Mouse (Mus musculus) heart, adult 2 months (tissue): ENCODE results near the gene Eif2s1. TPM values are rescaled to one million over a fixed set of nuclear protein-coding genes. Genes with fewer than 3 reads are reported as not detected.
"Not testable (repeated sequence)": the region's sequence is repeated elsewhere in the genome, so short reads cannot be mapped to it uniquely, and the experiment has no call there.

Source experiments
- DNase-seq, 2 experiments: peaks; one replicate each; pipeline ENCODE4 v3.0.0; 2021
- H3K27ac ChIP-seq: fragments of 200-600 bp; 2 replicates; pipeline ENCODE4 v1.8.1; 2022
- H3K27me3 ChIP-seq: fragments of 200-500 bp; 2 replicates; pipeline ENCODE4 v1.6.1; 2012; ENCODE audit warnings: mild to moderate bottlenecking, low read length, inconsistent platforms, mixed read lengths; ENCODE audit not compliant: control insufficient read depth, insufficient read depth
- H3K36me3 ChIP-seq: fragments of 200-500 bp; 2 replicates; pipeline ENCODE4 v1.6.1; 2012; ENCODE audit warnings: low read length, inconsistent platforms; ENCODE audit not compliant: control insufficient read depth, insufficient read depth
- H3K4me1 ChIP-seq: fragments of 200-500 bp; 2 replicates; pipeline ENCODE4 v1.6.1; 2011; ENCODE audit warnings: low read length; ENCODE audit not compliant: control insufficient read depth, insufficient read depth
- H3K4me3 ChIP-seq: fragments of 200-600 bp; 2 replicates; pipeline ENCODE4 v1.8.1; 2022
- H3K79me2 ChIP-seq: fragments of 200-500 bp; replicated peaks from 2 replicates; pipeline ENCODE4 v1.6.1; 2012; ENCODE audit warnings: mild to moderate bottlenecking, inconsistent platforms, low read length, moderate library complexity, mixed read lengths; ENCODE audit not compliant: control insufficient read depth, insufficient read depth
- H3K9ac ChIP-seq: fragments of 200-500 bp; 2 replicates; pipeline ENCODE4 v1.6.1; 2012; ENCODE audit warnings: low read depth, mild to moderate bottlenecking, control low read depth, inconsistent platforms, low read length, mixed read lengths
- CTCF ChIP-seq: fragments of 200-600 bp; IDR thresholded peaks from 2 replicates; pipeline ENCODE4 v1.8.1; 2022; ENCODE audit warnings: antibody characterized with exemption, mild to moderate bottlenecking, moderate library complexity
- EP300 ChIP-seq: fragments of 200-500 bp; IDR thresholded peaks from 2 replicates; pipeline ENCODE4 v1.6.1; 2011; ENCODE audit warnings: low read depth, low read length, control low read depth; ENCODE audit not compliant: insufficient read depth
- POLR2A ChIP-seq: fragments of 200-500 bp; IDR thresholded peaks from 2 replicates; pipeline ENCODE4 v1.6.1; 2011; ENCODE audit warnings: mild to moderate bottlenecking, low read depth, low read length, control low read depth; ENCODE audit not compliant: insufficient read depth
- WGBS: fragments of 180-500 bp; shearing (Covaris S2); methylation state at CpG from one replicate; pipeline ENCODE4 v1.1.7; 2018; 5-methylcytosine and 5-hydroxymethylcytosine counted together
- intact Hi-C: fragments of 180-260 bp; cut with DNase I; formaldehyde crosslinking; loops from one replicate; pipeline ENCODE4 v1.15.1; 2025
- polyA plus RNA-seq: library from polyadenylated mRNA; depleted of rRNA; stranded (reverse); fragments of >200 nt; gene quantifications from 2 replicates; pipeline ENCODE4 v1.2.3, GENCODE M21; 2012
- total RNA-seq, 2 experiments: library from RNA; stranded (reverse); gene quantifications; 2 replicates each; pipeline ENCODE4 v1.2.3; 2021

Eif2s1 gene
- total and polyA plus RNA-seq, 3 experiments = 11.8 to 55.0 (median 54.6) TPM

DNA sequence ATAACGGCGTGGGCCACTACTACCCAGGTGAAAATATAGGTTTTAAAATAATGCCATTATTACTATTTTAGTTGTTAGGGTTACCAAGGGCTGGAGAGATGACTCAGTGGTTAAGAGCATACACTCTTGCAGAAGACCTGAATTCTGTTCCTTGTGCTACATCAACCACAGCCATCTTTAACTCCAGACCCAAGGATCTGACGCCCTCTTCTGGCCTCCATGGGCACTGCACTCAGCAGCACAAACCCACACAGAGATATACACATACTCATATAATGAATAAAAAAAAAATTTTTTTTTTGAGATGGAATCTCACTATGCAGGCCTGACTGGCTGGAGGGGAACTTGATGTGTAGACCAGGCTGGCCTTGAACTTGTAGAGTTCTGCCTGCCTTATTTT, 54.7 kb downstream of the Eif2s1 start:
- no peak for DNase-seq
- no peak for TF ChIP-seq POLR2A
- peak; percentile 17; the same call in 1 of the 2 replicates for TF ChIP-seq CTCF
- Histone ChIP-seq H3K79me2 (no peaks in the 10 kb centered on the region), H3K9ac (no peak overlapping the region), H3K27ac (no peak overlapping the region), H3K4me3 (no peak overlapping the region), H3K4me1 (peaks cover 1% of the 10 kb centered on the region; the same call in 1 of the 2 replicates), H3K27me3 (no peaks in the 10 kb centered on the region), H3K36me3 (no peaks in the 10 kb centered on the region)
- intact Hi-C loops = loop anchor here (5.0 kb wide), 2 partner anchors 71 to 91 kb away; partner anchors contain the start of gene Tmem229b
- 82% methylated on average over 3 of the region's 3 CpGs for WGBS

GRCm38 (mm10) chr12:78918227-78919078, 56.8 kb downstream of the Eif2s1 start:
- peak; percentile 75 to 79 for DNase-seq
- H3K27me3 ChIP-seq = no peaks in the 10 kb centered on the region
- TF ChIP-seq EP300 (peak; percentile 82), CTCF (peak; percentile 89), POLR2A (no peak)
- 13% methylated on average over 11 of the region's 11 CpGs for WGBS
- intact Hi-C loops = loop anchor here (1.0 to 5.0 kb wide), 5 partner anchors 69 to 179 kb away; partner anchors contain the start of gene Tmem229b
- no peak overlapping the region for H3K27ac ChIP-seq
- H3K79me2 ChIP-seq = no peaks in the 10 kb centered on the region
- H3K9ac ChIP-seq = no peak overlapping the region
- peaks cover 1% of the 10 kb centered on the region; the same call in 1 of the 2 replicates for H3K4me1 ChIP-seq
- H3K4me3 ChIP-seq = no peak overlapping the region
- no peaks in the 10 kb centered on the region for H3K36me3 ChIP-seq

GRCm38 (mm10) chr12:78919079-78919712, 57.6 kb downstream of the Eif2s1 start:
- Histone ChIP-seq H3K4me3 (no peak overlapping the region), H3K4me1 (peaks cover 1% of the 10 kb centered on the region; the same call in 1 of the 2 replicates), H3K27ac (no peak overlapping the region), H3K36me3 (no peaks in the 10 kb centered on the region), H3K79me2 (no peaks in the 10 kb centered on the region), H3K27me3 (no peaks in the 10 kb centered on the region), H3K9ac (no peak overlapping the region)
- peak; percentile 52 to 60 for DNase-seq
- TF ChIP-seq POLR2A = no peak
- TF ChIP-seq EP300 = 0 out of 2 replicates have a peak, but pooled peaks have one; percentile 69
- peak; percentile 95 for TF ChIP-seq CTCF
- intact Hi-C loops = loop anchor here (2.0 to 5.0 kb wide), 3 partner anchors 68 to 104 kb away; partner anchors contain the start of gene Tmem229b
- 19% methylated on average over 16 of the region's 16 CpGs for WGBS

DNA sequence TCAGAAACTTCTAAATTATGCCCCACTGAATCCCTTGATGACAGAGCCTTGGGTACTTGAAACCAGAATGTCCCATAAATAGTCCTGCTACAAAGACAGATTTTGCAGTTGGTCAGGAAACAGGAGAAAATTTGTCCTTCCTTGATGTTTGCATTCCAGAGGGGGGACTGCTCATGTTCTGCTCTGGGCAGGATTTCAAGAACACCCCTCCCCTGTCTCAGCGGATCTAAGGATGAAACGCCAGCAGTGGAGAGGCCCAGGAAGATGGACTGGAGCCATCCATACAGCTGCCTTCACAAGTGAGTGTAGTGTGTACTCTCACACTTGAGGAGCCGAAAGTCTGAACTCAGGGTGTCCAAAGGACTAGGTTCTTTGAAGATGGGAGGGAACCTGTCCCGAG, 59.8 kb downstream of the Eif2s1 start:
- Histone ChIP-seq H3K9ac (no peak overlapping the region), H3K27me3 (no peaks in the 10 kb centered on the region), H3K79me2 (no peaks in the 10 kb centered on the region), H3K4me3 (no peak overlapping the region), H3K36me3 (no peaks in the 10 kb centered on the region), H3K4me1 (peaks cover 1% of the 10 kb centered on the region; the same call in 1 of the 2 replicates), H3K27ac (no peak overlapping the region)
- no peak for DNase-seq
- TF ChIP-seq POLR2A = no peak
- TF ChIP-seq EP300 = no peak
- no peak for TF ChIP-seq CTCF
- intact Hi-C loops = no loop called here
- WGBS = 54% methylated on average over 4 of the region's 4 CpGs

DNA sequence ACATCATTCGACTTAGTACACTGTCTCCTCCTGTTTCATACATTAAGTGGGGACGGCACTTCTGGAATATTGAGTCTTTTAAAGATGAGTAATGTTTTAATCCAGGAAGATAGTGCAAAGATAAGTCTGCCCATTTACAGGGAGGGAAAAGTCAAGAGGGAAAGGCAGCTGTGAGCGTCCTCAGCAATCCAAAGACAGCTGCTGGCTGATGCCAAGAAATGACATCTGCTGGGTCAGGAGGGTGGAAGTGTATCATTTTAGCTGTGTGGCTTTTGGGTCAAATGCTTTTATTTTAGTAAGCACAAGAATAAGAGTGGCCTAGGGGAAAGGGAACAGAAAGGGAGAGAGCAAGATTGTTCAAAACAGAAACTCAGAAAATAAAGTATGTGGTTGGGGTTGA, 60.4 kb downstream of the Eif2s1 start:
- WGBS = 62% methylated on average over 3 of the region's 3 CpGs
- H3K27ac ChIP-seq = no peak overlapping the region
- H3K4me3 ChIP-seq = no peak overlapping the region
- no peak for DNase-seq
- intact Hi-C loops = no loop called here
- no peak overlapping the region for H3K9ac ChIP-seq
- no peaks in the 10 kb centered on the region for H3K27me3 ChIP-seq
- H3K36me3 ChIP-seq = no peaks in the 10 kb centered on the region
- TF ChIP-seq POLR2A = no peak
- TF ChIP-seq CTCF = no peak
- no peak for TF ChIP-seq EP300
- H3K4me1 ChIP-seq = peaks cover 1% of the 10 kb centered on the region; the same call in 1 of the 2 replicates
- H3K79me2 ChIP-seq = no peaks in the 10 kb centered on the region

DNA sequence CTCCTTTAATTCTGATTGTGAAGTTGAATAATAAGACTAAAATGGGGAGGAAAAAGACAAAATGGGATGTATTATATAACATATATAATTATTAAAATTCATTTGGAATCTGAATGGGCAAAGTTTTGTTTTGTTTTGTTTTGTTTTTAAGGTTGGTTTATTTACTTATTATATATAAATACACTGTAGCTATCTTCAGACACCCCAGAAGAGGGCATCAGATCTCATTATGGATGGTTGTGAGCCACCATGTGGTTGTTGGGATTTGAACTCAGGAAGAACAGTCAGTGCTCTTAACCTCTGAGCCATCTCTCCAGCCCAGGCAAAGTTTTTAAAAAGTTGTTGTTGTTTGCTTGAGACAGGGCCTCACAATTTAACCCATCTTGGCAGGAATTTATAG, 61.4 kb downstream of the Eif2s1 start:
- H3K4me3 ChIP-seq, intact Hi-C loops, H3K36me3 ChIP-seq, H3K9ac ChIP-seq, H3K27me3 ChIP-seq, H3K79me2 ChIP-seq, H3K27ac ChIP-seq, DNase-seq, H3K4me1 ChIP-seq: not testable (repeated sequence)
- TF ChIP-seq CTCF = 0 out of 2 replicates have a peak, but pooled peaks have one; percentile 9
